Mouse (Mus musculus) erythroblast, embryonic 14.5 days (primary cell): ENCODE data around the gene Suclg1.

ENCODE experiments used
- GATA1 ChIP-seq: IDR thresholded peaks from 2 replicates; pipeline ENCODE4 v1.6.1; 2012; ENCODE audit warnings: low read length, inconsistent platforms, mixed read lengths
- TAL1 ChIP-seq: IDR thresholded peaks from 3 replicates; pipeline ENCODE4 v1.6.1; 2012; ENCODE audit warnings: low read length, inconsistent platforms, mixed read lengths

DNA sequence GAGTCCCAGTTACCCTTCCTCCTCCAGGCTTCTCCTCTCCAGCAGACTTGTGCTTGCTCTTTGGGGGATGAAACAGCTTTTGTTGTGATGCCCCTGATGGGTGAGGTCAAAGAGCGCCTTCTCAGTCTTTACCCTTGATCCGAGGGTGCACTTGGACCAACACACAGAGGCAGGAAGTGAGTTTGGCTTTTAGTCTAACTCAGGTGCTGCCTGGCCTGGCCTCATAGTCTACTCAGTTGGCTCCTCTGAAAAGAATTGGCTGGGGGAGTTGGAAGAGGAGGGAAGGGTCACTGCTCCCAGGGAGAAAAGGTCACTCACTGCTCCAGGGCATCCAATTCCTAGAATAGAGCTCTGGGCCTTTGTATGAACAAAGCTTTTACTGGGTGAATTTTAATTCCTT is 16.6 kb downstream of the Suclg1 start:
- no peak for TF ChIP-seq GATA1
- no peak for TF ChIP-seq TAL1
